Mouse (Mus musculus) neural tube, embryonic 12.5 days (tissue): ENCODE measurements at regions not wholly inside any gene's neighbourhood (a gene's known extent, or its start where the extent isn't known, plus 50 kb on each side); places are given as distances from the start of the nearest gene placed in this dataset.
"Not testable (repeated sequence)": the region's sequence is repeated elsewhere in the genome, so short reads cannot be mapped to it uniquely, and the experiment has no call there.

Experiments
- ATAC-seq: fragments of 200-750 bp; cut with Nextera tagmentation; 2 replicates; pipeline ENCODE4 v1.8.0; 2017; ENCODE audit warnings: low read depth, mild to moderate bottlenecking, moderate TSS enrichment, moderate library complexity; ENCODE audit not compliant: low FRiP score
- H3K27ac ChIP-seq: fragments of 300-500 bp; sonication (generic); 2 replicates; pipeline ENCODE4 v1.5.1; 2016
- H3K27me3 ChIP-seq: fragments of 300-500 bp; sonication (generic); replicated peaks from 2 replicates; pipeline ENCODE4 v1.6.1; 2016; ENCODE audit warnings: mild to moderate bottlenecking
- H3K36me3 ChIP-seq: fragments of 300-500 bp; sonication (generic); 2 replicates; pipeline ENCODE4 v1.6.1; 2016; ENCODE audit warnings: mild to moderate bottlenecking
- H3K4me1 ChIP-seq: fragments of 300-500 bp; sonication (generic); 2 replicates; pipeline ENCODE4 v1.6.1; 2016
- H3K4me2 ChIP-seq: fragments of 300-500 bp; sonication (generic); replicated peaks from 2 replicates; pipeline ENCODE4 v1.6.1; 2016; ENCODE audit warnings: mild to moderate bottlenecking
- H3K4me3 ChIP-seq: fragments of 300-500 bp; sonication (generic); 2 replicates; pipeline ENCODE4 v1.5.1; 2016
- H3K9ac ChIP-seq: fragments of 300-500 bp; sonication (generic); 2 replicates; pipeline ENCODE4 v1.6.1; 2016; ENCODE audit warnings: mild to moderate bottlenecking
- H3K9me3 ChIP-seq: fragments of 300-500 bp; sonication (generic); 2 replicates; pipeline ENCODE4 v1.6.1; 2016; ENCODE audit warnings: mild to moderate bottlenecking
- WGBS: fragments of 180-500 bp; shearing (Covaris S2); methylation state at CpG from one replicate; pipeline ENCODE4 v1.1.7; 2016; 5-methylcytosine and 5-hydroxymethylcytosine counted together

GRCm38 (mm10) chr8:109324241-109324640 is 169.6 kb upstream of the Pmfbp1 start:
- H3K27me3 ChIP-seq: no peaks in the 10 kb centered on the region
- peaks cover 20% of the 10 kb centered on the region for H3K4me1 ChIP-seq
- H3K4me2 ChIP-seq: no peak overlapping the region
- H3K4me3 ChIP-seq: no peak overlapping the region
- H3K36me3 ChIP-seq: no peaks in the 10 kb centered on the region
- H3K9me3 ChIP-seq: no peaks in the 10 kb centered on the region
- no peak for ATAC-seq
- H3K27ac ChIP-seq: no peak overlapping the region
- H3K9ac ChIP-seq: no peak overlapping the region
- WGBS: 80% methylated on average over 9 of the region's 9 CpGs

DNA sequence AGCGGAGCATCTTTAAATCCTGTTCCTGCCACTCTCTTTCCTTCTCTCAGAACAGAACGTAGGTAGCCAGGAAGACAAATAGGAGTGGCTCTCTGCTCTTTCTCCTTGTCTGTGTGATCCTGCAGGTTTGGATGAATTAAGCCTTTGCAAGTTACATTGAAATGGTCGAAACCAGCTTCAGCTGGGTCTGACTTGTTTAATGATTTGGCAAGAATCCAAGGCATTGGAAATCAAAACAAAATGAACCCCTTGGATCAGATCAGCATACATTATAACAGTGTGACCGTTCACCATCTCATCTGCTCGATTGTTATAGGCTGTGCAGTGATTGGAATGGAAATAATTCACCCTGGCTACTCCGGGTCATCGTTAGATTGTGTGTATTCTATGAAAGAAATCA is 157.6 kb upstream of the Pmfbp1 start:
- no peak overlapping the region for H3K4me3 ChIP-seq
- peaks cover 24% of the 10 kb centered on the region for H3K4me1 ChIP-seq
- H3K9me3 ChIP-seq: no peaks in the 10 kb centered on the region
- H3K36me3 ChIP-seq: no peaks in the 10 kb centered on the region
- WGBS: 34% methylated on average over 7 of the region's 7 CpGs
- H3K27me3 ChIP-seq: no peaks in the 10 kb centered on the region
- peak overlapping the region; percentile 13; the same call in 1 of the 2 replicates for H3K27ac ChIP-seq
- H3K4me2 ChIP-seq: peak overlapping the region; percentile 12; the same call in 1 of the 2 replicates
- H3K9ac ChIP-seq: no peak overlapping the region
- ATAC-seq: no peak

DNA sequence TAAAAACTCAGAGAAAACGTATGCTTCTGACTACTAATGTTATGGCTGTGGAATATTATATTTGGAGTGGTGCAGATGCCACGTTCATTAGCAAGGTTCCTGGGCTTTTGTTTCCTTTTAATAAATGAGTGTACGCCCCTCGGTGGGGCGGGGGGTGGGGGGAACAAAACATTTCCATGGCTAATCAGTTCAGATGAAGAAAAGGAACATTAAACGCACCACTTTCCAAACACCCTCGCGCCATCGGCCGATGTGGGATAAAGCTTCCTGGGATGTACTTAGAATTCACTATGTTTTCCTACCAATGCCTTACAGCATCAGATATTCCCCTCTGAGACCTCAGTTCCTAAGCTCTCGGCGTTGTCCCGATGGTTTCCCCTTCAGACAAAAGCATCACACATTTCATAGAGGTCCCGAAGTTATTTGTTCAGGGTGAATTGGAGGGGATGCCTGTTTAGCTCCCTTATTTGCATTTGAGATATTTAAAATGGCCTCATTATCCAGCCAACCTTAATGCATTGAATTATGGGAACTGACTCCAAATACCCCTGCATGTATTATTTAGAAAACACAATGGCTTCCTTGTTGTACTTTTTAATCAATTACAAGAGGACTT is 155.5 kb upstream of the Pmfbp1 start:
- Histone ChIP-seq H3K27me3 (no peaks in the 10 kb centered on the region), H3K4me3 (no peak overlapping the region), H3K9ac (0 out of 2 replicates have a peak overlapping the region, but pooled peaks have one; percentile 8), H3K4me2 (peak overlapping the region; percentile 45), H3K9me3 (no peaks in the 10 kb centered on the region), H3K4me1 (peaks cover 24% of the 10 kb centered on the region), H3K27ac (peak overlapping the region; percentile 15; the same call in 1 of the 2 replicates), H3K36me3 (no peaks in the 10 kb centered on the region)
- ATAC-seq: no peak
- WGBS: 37% methylated on average over 14 of the region's 14 CpGs

- H3K4me1 ChIP-seq: peaks cover 23% of the 10 kb centered on the region
- not testable (repeated sequence) for H3K27ac ChIP-seq, H3K4me2 ChIP-seq, H3K9me3 ChIP-seq, ATAC-seq, H3K36me3 ChIP-seq, H3K27me3 ChIP-seq, H3K9ac ChIP-seq, H3K4me3 ChIP-seq
- 88% methylated on average over 21 of the region's 21 CpGs for WGBS
These were observed 153.2 kb upstream of the Pmfbp1 start for GRCm38 (mm10) chr8:109340647-109341046.

- 85% methylated on average over 9 of the region's 9 CpGs for WGBS
- Histone ChIP-seq H3K4me3 (no peak overlapping the region), H3K4me1 (peaks cover 36% of the 10 kb centered on the region), H3K36me3 (no peaks in the 10 kb centered on the region), H3K4me2 (no peak overlapping the region), H3K9ac (no peak overlapping the region), H3K27ac (no peak overlapping the region), H3K9me3 (no peaks in the 10 kb centered on the region), H3K27me3 (no peaks in the 10 kb centered on the region)
- ATAC-seq: no peak
These were observed 138.7 kb upstream of the Pmfbp1 start for GRCm38 (mm10) chr8:109355168-109355567.

DNA sequence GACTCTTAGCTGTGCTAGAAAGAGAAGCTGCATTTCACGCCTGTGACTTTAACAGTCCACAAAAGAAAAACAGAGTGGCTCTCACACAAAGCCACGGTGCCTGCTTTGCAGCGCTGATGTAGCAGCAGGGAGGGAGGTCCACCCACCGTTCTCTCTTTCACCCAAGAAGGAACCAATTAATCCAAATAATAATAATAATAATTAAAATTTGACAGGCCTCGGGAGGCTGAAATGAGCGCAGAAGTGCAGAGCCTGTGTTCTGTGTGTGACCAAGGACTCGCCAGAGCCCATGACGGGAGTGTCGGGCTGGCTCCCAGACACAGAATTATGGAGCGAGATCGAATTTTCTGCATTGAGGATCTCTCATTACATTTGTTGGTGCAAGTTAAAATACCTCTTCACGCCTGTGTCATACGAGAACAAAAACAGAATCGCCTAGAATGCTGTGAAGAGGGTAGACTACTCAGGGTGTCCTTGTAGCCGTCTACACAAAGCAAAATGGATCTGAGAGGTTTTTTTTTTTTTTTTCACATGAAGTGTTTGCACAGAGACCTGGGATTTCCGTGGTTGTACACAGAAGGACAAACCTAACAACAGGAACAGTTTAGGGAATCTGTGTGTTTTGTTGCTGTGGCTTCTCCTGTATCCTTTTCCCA is 134.3 kb upstream of the Pmfbp1 start:
- H3K27me3 ChIP-seq: no peaks in the 10 kb centered on the region
- no peaks in the 10 kb centered on the region for H3K9me3 ChIP-seq
- peak; percentile 48; the same call in 1 of the 2 replicates for ATAC-seq
- H3K4me1 ChIP-seq: peaks cover 26% of the 10 kb centered on the region
- H3K36me3 ChIP-seq: no peaks in the 10 kb centered on the region
- H3K27ac ChIP-seq: peak overlapping the region; percentile 86
- peak overlapping the region; percentile 48; the same call in 1 of the 2 replicates for H3K9ac ChIP-seq
- WGBS: 11% methylated on average over 16 of the region's 16 CpGs
- H3K4me3 ChIP-seq: no peak overlapping the region
- H3K4me2 ChIP-seq: peak overlapping the region; percentile 58

DNA sequence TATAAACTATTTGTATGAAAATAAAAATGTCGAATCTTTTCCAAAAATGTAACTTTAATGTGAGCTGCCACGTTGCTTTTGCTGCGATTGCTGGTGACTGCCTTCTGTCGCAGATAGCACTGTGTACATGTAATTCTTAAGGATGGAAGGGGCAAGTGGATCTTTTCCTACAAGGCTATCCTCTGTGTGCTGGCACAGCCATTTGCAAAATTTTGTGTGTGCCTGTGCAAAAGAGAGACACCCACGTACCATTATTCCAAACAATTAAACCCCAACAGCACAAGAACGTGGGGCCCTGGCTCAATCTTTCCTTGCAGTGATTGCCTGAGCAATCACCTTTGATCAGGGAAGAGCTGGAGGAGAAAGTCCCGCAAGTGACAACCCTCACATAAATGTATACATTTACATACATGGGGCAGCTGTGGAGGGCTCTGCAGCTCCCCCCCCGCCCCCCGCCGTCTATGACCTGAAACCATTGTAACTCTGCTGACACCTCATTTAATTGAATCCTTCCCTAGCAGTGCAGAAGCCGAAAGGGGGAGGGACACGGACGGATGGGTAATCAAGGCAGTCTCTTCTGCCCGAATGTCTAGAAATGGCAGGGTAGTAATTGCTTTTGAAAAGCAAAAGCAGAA is 133.6 kb upstream of the Pmfbp1 start:
- Histone ChIP-seq H3K9me3 (no peaks in the 10 kb centered on the region), H3K9ac (peak overlapping the region; percentile 51; the same call in 1 of the 2 replicates), H3K4me1 (peaks cover 26% of the 10 kb centered on the region), H3K27ac (peak overlapping the region; percentile 86), H3K27me3 (no peaks in the 10 kb centered on the region), H3K4me3 (no peak overlapping the region), H3K36me3 (no peaks in the 10 kb centered on the region), H3K4me2 (peak overlapping the region; percentile 58)
- WGBS: 11% methylated on average over 14 of the region's 14 CpGs
- peak; percentile 65 for ATAC-seq

GRCm38 (mm10) chr8:109360904-109361303 is 132.9 kb upstream of the Pmfbp1 start:
- Histone ChIP-seq H3K36me3 (no peaks in the 10 kb centered on the region), H3K27ac (peak overlapping the region; percentile 86; the same call in 1 of the 2 replicates), H3K4me1 (peaks cover 26% of the 10 kb centered on the region), H3K9ac (peak overlapping the region; percentile 51; the same call in 1 of the 2 replicates), H3K27me3 (no peaks in the 10 kb centered on the region), H3K4me3 (peak overlapping the region; percentile 13; the same call in 1 of the 2 replicates), H3K9me3 (no peaks in the 10 kb centered on the region), H3K4me2 (peak overlapping the region; percentile 58)
- WGBS: 3% methylated on average over 16 of the region's 16 CpGs
- peak; percentile 55; the same call in 1 of the 2 replicates for ATAC-seq

GRCm38 (mm10) chr8:109361575-109362361 is 132.1 kb upstream of the Pmfbp1 start:
- peak overlapping the region; percentile 67 for H3K27ac ChIP-seq
- no peaks in the 10 kb centered on the region for H3K36me3 ChIP-seq
- 71% methylated on average over 7 of the region's 7 CpGs for WGBS
- H3K27me3 ChIP-seq: no peaks in the 10 kb centered on the region
- H3K9me3 ChIP-seq: no peaks in the 10 kb centered on the region
- no peak overlapping the region for H3K4me3 ChIP-seq
- peak overlapping the region; percentile 14; the same call in 1 of the 2 replicates for H3K4me2 ChIP-seq
- peaks cover 26% of the 10 kb centered on the region for H3K4me1 ChIP-seq
- no peak overlapping the region for H3K9ac ChIP-seq
- no peak for ATAC-seq

DNA sequence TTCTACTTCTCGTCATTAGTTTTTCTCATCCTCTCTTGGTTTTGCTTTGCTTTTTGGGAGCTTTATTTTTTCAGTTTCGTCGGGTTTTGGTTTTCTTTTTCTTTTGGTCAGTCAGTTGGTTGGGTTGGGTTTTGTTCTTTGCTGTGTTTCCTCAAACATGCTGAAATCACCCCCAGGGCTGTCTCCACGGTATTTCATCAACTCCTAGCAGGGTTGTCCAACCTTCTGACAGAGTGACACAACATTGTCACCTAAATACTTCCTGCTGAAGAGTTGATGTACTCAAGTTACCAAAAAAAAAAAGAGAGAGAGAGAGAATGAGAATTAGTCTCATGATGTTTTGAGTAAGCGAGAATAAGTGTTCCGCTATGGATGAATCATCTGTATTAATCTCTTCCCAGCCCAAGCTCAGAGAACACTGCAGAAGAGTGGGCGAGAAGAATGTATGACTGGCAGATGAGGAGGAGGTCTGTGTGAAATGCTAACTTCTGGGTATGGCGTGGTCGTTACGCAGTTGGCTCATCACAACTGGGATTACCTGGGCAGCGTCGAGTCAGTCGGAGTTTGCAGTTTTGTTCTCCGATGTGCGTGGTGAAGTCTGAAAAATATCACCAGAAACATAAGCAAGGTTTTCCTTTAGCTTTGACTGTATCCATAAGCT is 130.5 kb upstream of the Pmfbp1 start:
- H3K27ac ChIP-seq: no peak overlapping the region
- H3K9ac ChIP-seq: no peak overlapping the region
- ATAC-seq: no peak
- no peaks in the 10 kb centered on the region for H3K27me3 ChIP-seq
- no peak overlapping the region for H3K4me2 ChIP-seq
- peaks cover 26% of the 10 kb centered on the region for H3K4me1 ChIP-seq
- no peaks in the 10 kb centered on the region for H3K36me3 ChIP-seq
- H3K9me3 ChIP-seq: no peaks in the 10 kb centered on the region
- no peak overlapping the region for H3K4me3 ChIP-seq
- 94% methylated on average over 15 of the region's 15 CpGs for WGBS

DNA sequence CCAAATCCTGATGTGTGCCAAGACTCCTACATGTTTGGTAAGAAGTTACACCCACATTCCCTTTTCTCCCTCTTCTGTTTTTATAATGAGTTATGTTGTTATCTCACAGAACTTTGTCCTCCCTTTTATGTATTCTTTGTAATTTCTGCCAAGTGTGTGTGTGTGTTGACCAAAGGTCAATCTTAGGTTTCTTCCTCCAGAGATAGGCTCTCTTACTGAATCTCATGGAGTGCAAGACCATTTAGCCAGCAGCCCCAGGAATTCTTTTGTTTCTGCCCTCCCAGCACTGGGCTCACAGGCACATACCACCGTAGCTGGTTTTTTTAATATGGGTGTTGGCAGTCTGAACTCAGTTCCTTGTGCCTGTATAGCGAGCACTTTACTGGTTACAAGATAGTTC is 119.8 kb upstream of the Pmfbp1 start:
- no peak overlapping the region for H3K4me3 ChIP-seq
- no peaks in the 10 kb centered on the region for H3K9me3 ChIP-seq
- H3K9ac ChIP-seq: no peak overlapping the region
- no peaks in the 10 kb centered on the region for H3K27me3 ChIP-seq
- WGBS: 63% methylated on average over 2 of the region's 2 CpGs
- H3K4me2 ChIP-seq: no peak overlapping the region
- no peaks in the 10 kb centered on the region for H3K4me1 ChIP-seq
- no peak for ATAC-seq
- no peak overlapping the region for H3K27ac ChIP-seq
- no peaks in the 10 kb centered on the region for H3K36me3 ChIP-seq
